Mouse (Mus musculus): ENCODE results near the gene Lipc. TPM values are rescaled to one million over a fixed set of nuclear protein-coding genes. Genes with fewer than 3 reads are reported as not detected.
A peak's percentile ranks its signal among the peaks of the same experiment; 100 is the strongest.

Gene Lipc
- polyA plus RNA-seq, 1 experiment from 2014 or later: 0.11 TPM

- no peak for ATAC-seq (ENCODE audit: insufficient number of reproducible peaks, low FRiP score, low TSS enrichment, low read depth)
- H3K9ac ChIP-seq (ENCODE audit: low read length): no peak overlapping the region
- no peaks in the 10 kb centered on the region for H3K4me1 ChIP-seq (ENCODE audit: control insufficient read depth, insufficient read depth, low read length)
- H3K27ac ChIP-seq (replicated peaks; ENCODE audit: low read depth, low read length): no peak overlapping the region
- no peak overlapping the region for H3K4me3 ChIP-seq (ENCODE audit: low read depth, low read length)
- no peak for DNase-seq (ENCODE audit: low spot score)
- H3K9me3 ChIP-seq (ENCODE audit: control insufficient read depth, low read length): no peaks in the 10 kb centered on the region
- H3K4me2 ChIP-seq (ENCODE audit: low read depth, severe bottlenecking): no peak overlapping the region
- no peaks in the 10 kb centered on the region for H3K27me3 ChIP-seq (ENCODE audit: control insufficient read depth, insufficient read depth, low read length)
- WGBS: 86% methylated on average over 8 of the region's 8 CpGs
- H3K36me3 ChIP-seq (ENCODE audit: control insufficient read depth, insufficient read depth, low read length): no peaks in the 10 kb centered on the region
These were observed 79.4 kb downstream of the Lipc start for GRCm38 (mm10) chr9:70872675-70873074.

GRCm38 (mm10) chr9:70870326-70870725, 81.7 kb downstream of the Lipc start:
- DNase-seq (ENCODE audit: low spot score) (no peak), ATAC-seq (ENCODE audit: insufficient number of reproducible peaks, low FRiP score, low TSS enrichment, low read depth) (no peak)
- Histone ChIP-seq H3K4me2 (ENCODE audit: low read depth, severe bottlenecking) (no peak overlapping the region), H3K36me3 (ENCODE audit: control insufficient read depth, insufficient read depth, low read length) (no peaks in the 10 kb centered on the region), H3K9ac (ENCODE audit: low read length) (no peak overlapping the region), H3K27me3 (ENCODE audit: control insufficient read depth, insufficient read depth, low read length) (no peaks in the 10 kb centered on the region), H3K9me3 (ENCODE audit: control insufficient read depth, low read length) (no peaks in the 10 kb centered on the region), H3K4me1 (ENCODE audit: control insufficient read depth, insufficient read depth, low read length) (no peaks in the 10 kb centered on the region), H3K27ac (replicated peaks; ENCODE audit: low read depth, low read length) (no peak overlapping the region), H3K4me3 (ENCODE audit: low read depth, low read length) (no peak overlapping the region)
- 82% methylated on average over 4 of the region's 4 CpGs for WGBS

- DNase-seq (ENCODE audit: low spot score): no peak
- WGBS: 93% methylated on average over 5 of the region's 5 CpGs
- H3K4me3 ChIP-seq (ENCODE audit: low read depth, low read length): no peak overlapping the region
- H3K27ac ChIP-seq (replicated peaks; ENCODE audit: low read depth, low read length): no peak overlapping the region
- ATAC-seq (ENCODE audit: insufficient number of reproducible peaks, low FRiP score, low TSS enrichment, low read depth): no peak
- H3K27me3 ChIP-seq (ENCODE audit: control insufficient read depth, insufficient read depth, low read length): no peaks in the 10 kb centered on the region
- no peaks in the 10 kb centered on the region for H3K36me3 ChIP-seq (ENCODE audit: control insufficient read depth, insufficient read depth, low read length)
- no peaks in the 10 kb centered on the region for H3K9me3 ChIP-seq (ENCODE audit: control insufficient read depth, low read length)
- no peak overlapping the region for H3K9ac ChIP-seq (ENCODE audit: low read length)
- no peaks in the 10 kb centered on the region for H3K4me1 ChIP-seq (ENCODE audit: control insufficient read depth, insufficient read depth, low read length)
- no peak overlapping the region for H3K4me2 ChIP-seq (ENCODE audit: low read depth, severe bottlenecking)
These were observed 82.7 kb downstream of the Lipc start for GRCm38 (mm10) chr9:70869169-70869873.

GRCm38 (mm10) chr9:70867381-70867780, 84.6 kb downstream of the Lipc start:
- DNase-seq (ENCODE audit: low spot score) (no peak), ATAC-seq (ENCODE audit: insufficient number of reproducible peaks, low FRiP score, low TSS enrichment, low read depth) (no peak)
- Histone ChIP-seq H3K27me3 (ENCODE audit: control insufficient read depth, insufficient read depth, low read length) (no peaks in the 10 kb centered on the region), H3K4me1 (ENCODE audit: control insufficient read depth, insufficient read depth, low read length) (peaks cover 12% of the 10 kb centered on the region), H3K4me3 (ENCODE audit: low read depth, low read length) (no peak overlapping the region), H3K36me3 (ENCODE audit: control insufficient read depth, insufficient read depth, low read length) (no peaks in the 10 kb centered on the region), H3K9ac (ENCODE audit: low read length) (no peak overlapping the region), H3K27ac (replicated peaks; ENCODE audit: low read depth, low read length) (no peak overlapping the region), H3K9me3 (ENCODE audit: control insufficient read depth, low read length) (no peaks in the 10 kb centered on the region), H3K4me2 (ENCODE audit: low read depth, severe bottlenecking) (no peak overlapping the region)
- 90% methylated on average over 4 of the region's 4 CpGs for WGBS

GRCm38 (mm10) chr9:70864039-70864438, 88.0 kb downstream of the Lipc start:
- Histone ChIP-seq H3K27me3 (ENCODE audit: control insufficient read depth, insufficient read depth, low read length) (no peaks in the 10 kb centered on the region), H3K9me3 (ENCODE audit: control insufficient read depth, low read length) (no peaks in the 10 kb centered on the region), H3K4me3 (ENCODE audit: low read depth, low read length) (no peak overlapping the region), H3K9ac (ENCODE audit: low read length) (no peak overlapping the region), H3K4me2 (ENCODE audit: low read depth, severe bottlenecking) (no peak overlapping the region), H3K36me3 (ENCODE audit: control insufficient read depth, insufficient read depth, low read length) (no peaks in the 10 kb centered on the region), H3K27ac (replicated peaks; ENCODE audit: low read depth, low read length) (no peak overlapping the region), H3K4me1 (ENCODE audit: control insufficient read depth, insufficient read depth, low read length) (peaks cover 12% of the 10 kb centered on the region)
- WGBS: 28% methylated on average over 8 of the region's 8 CpGs
- DNase-seq (ENCODE audit: low spot score): no peak
- no peak for ATAC-seq (ENCODE audit: insufficient number of reproducible peaks, low FRiP score, low TSS enrichment, low read depth)

GRCm38 (mm10) chr9:70863299-70863698, 88.7 kb downstream of the Lipc start:
- Histone ChIP-seq H3K27me3 (ENCODE audit: control insufficient read depth, insufficient read depth, low read length) (no peaks in the 10 kb centered on the region), H3K4me3 (ENCODE audit: low read depth, low read length) (no peak overlapping the region), H3K4me2 (ENCODE audit: low read depth, severe bottlenecking) (no peak overlapping the region), H3K4me1 (ENCODE audit: control insufficient read depth, insufficient read depth, low read length) (peaks cover 12% of the 10 kb centered on the region), H3K9me3 (ENCODE audit: control insufficient read depth, low read length) (no peaks in the 10 kb centered on the region), H3K36me3 (ENCODE audit: control insufficient read depth, insufficient read depth, low read length) (no peaks in the 10 kb centered on the region), H3K9ac (ENCODE audit: low read length) (no peak overlapping the region), H3K27ac (replicated peaks; ENCODE audit: low read depth, low read length) (no peak overlapping the region)
- peak; percentile 28 for DNase-seq (ENCODE audit: low spot score)
- no peak for ATAC-seq (ENCODE audit: insufficient number of reproducible peaks, low FRiP score, low TSS enrichment, low read depth)
- WGBS: 4% methylated on average over 8 of the region's 8 CpGs

GRCm38 (mm10) chr9:70859233-70859632, 92.8 kb downstream of the Lipc start:
- Histone ChIP-seq H3K9me3 (ENCODE audit: control insufficient read depth, low read length) (no peaks in the 10 kb centered on the region), H3K9ac (ENCODE audit: low read length) (no peak overlapping the region), H3K4me3 (ENCODE audit: low read depth, low read length) (no peak overlapping the region), H3K4me1 (ENCODE audit: control insufficient read depth, insufficient read depth, low read length) (peaks cover 12% of the 10 kb centered on the region), H3K4me2 (ENCODE audit: low read depth, severe bottlenecking) (no peak overlapping the region), H3K36me3 (ENCODE audit: control insufficient read depth, insufficient read depth, low read length) (no peaks in the 10 kb centered on the region), H3K27ac (replicated peaks; ENCODE audit: low read depth, low read length) (no peak overlapping the region), H3K27me3 (ENCODE audit: control insufficient read depth, insufficient read depth, low read length) (no peaks in the 10 kb centered on the region)
- DNase-seq (ENCODE audit: low spot score) (no peak), ATAC-seq (ENCODE audit: insufficient number of reproducible peaks, low FRiP score, low TSS enrichment, low read depth) (no peak)
- 66% methylated on average over 5 of the region's 5 CpGs for WGBS

GRCm38 (mm10) chr9:70855868-70856267, 96.2 kb downstream of the Lipc start:
- WGBS: 73% methylated on average over 6 of the region's 6 CpGs
- no peaks in the 10 kb centered on the region for H3K36me3 ChIP-seq (ENCODE audit: control insufficient read depth, insufficient read depth, low read length)
- H3K4me2 ChIP-seq (ENCODE audit: low read depth, severe bottlenecking): no peak overlapping the region
- no peak overlapping the region for H3K9ac ChIP-seq (ENCODE audit: low read length)
- H3K4me1 ChIP-seq (ENCODE audit: control insufficient read depth, insufficient read depth, low read length): no peaks in the 10 kb centered on the region
- H3K27ac ChIP-seq (replicated peaks; ENCODE audit: low read depth, low read length): no peak overlapping the region
- no peak overlapping the region for H3K4me3 ChIP-seq (ENCODE audit: low read depth, low read length)
- H3K27me3 ChIP-seq (ENCODE audit: control insufficient read depth, insufficient read depth, low read length): no peaks in the 10 kb centered on the region
- no peak for ATAC-seq (ENCODE audit: insufficient number of reproducible peaks, low FRiP score, low TSS enrichment, low read depth)
- H3K9me3 ChIP-seq (ENCODE audit: control insufficient read depth, low read length): no peaks in the 10 kb centered on the region
- no peak for DNase-seq (ENCODE audit: low spot score)

- Histone ChIP-seq H3K4me3 (ENCODE audit: low read depth, low read length) (no peak overlapping the region), H3K4me2 (ENCODE audit: low read depth, severe bottlenecking) (no peak overlapping the region), H3K27me3 (ENCODE audit: control insufficient read depth, insufficient read depth, low read length) (no peaks in the 10 kb centered on the region), H3K9me3 (ENCODE audit: control insufficient read depth, low read length) (no peaks in the 10 kb centered on the region), H3K4me1 (ENCODE audit: control insufficient read depth, insufficient read depth, low read length) (no peaks in the 10 kb centered on the region), H3K27ac (replicated peaks; ENCODE audit: low read depth, low read length) (no peak overlapping the region), H3K36me3 (ENCODE audit: control insufficient read depth, insufficient read depth, low read length) (no peaks in the 10 kb centered on the region), H3K9ac (ENCODE audit: low read length) (no peak overlapping the region)
- 72% methylated on average over 6 of the region's 6 CpGs for WGBS
- ATAC-seq (ENCODE audit: insufficient number of reproducible peaks, low FRiP score, low TSS enrichment, low read depth) (no peak), DNase-seq (ENCODE audit: low spot score) (no peak)
These were observed 97.1 kb downstream of the Lipc start for GRCm38 (mm10) chr9:70854950-70855349.

Measured in limb, embryonic 11.5 days (tissue).